Mouse (Mus musculus): ENCODE data around the gene Lrmp.

- peak; percentile 46; the same call in 1 of the 2 replicates for TF ChIP-seq EP300 (IDR thresholded peaks at IDR 0.05; ENCODE audit: insufficient read depth, low read depth, low read length)
- no peak for TF ChIP-seq POLR2A (IDR thresholded peaks at IDR 0.05; ENCODE audit: insufficient read depth, low read length)
Measured at GRCm38 (mm10) chr6:145175571-145175981, 60.1 kb downstream of the Lrmp start.

Data from ES-Bruce4 (cell line).